Mouse (Mus musculus): ENCODE data around the gene Acot1. TPM values are rescaled to one million over a fixed set of nuclear protein-coding genes. Genes with fewer than 3 reads are reported as not detected.
A peak's percentile ranks its signal among the peaks of the same experiment; 100 is the strongest.
"Not testable (repeated sequence)": the region's sequence is repeated elsewhere in the genome, so short reads cannot be mapped to it uniquely, and the experiment has no call there.

Acot1 gene
- 37.2 and 39.7 TPM in 2 replicates for polyA plus RNA-seq (2016; fragmentation: Nextera tagmentation; extraction: Ambion mirVana)

DNA sequence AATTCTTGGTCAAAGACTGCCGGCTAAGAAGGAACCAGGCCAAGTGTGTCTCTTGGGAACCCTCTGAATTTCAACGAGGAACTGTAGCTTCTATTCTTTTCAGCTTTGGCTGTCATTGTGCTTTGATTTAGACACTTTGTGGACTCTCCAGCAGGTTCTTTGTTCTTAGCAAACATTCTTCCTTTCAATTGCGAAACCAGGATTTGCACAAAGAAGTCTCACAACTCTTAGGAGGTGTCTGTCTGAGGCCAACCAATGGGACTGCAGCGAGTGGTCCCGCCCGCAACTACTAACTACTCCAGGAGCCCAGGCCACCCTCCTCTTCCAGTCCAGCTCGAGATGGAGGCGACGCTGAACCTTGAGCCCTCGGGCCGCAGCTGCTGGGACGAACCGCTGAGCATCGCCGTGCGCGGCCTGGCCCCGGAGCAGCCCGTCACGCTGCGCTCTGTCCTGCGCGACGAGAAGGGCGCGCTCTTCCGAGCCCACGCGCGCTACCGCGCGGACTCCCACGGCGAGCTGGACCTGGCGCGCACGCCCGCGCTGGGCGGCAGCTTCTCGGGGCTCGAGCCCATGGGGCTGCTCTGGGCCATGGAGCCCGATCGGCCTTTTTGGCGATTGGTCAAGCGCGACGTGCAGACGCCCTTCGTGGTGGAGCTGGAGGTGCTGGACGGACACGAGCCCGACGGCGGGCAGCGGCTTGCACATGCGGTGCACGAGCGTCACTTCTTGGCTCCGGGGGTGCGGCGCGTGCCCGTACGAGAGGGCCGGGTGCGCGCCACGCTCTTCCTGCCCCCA lies at the start of gene Acot1:
TSS of gene Acot1 (plus strand) at position 320 of the 795 bp plus-strand sequence.
- not testable (repeated sequence) for H3K9me3 ChIP-seq, H3K27me3 ChIP-seq, H3K36me3 ChIP-seq
- peak within 1 kb of the TSS; percentile 47 for H3K4me3 ChIP-seq
- peak within 1 kb of the TSS; percentile 60 for H3K9ac ChIP-seq
- WGBS = 1% methylated on average over 53 of the region's 70 CpGs
- peak; percentile 93 for ATAC-seq (ENCODE audit: insufficient number of reproducible peaks, insufficient read depth, low FRiP score, low TSS enrichment)
- H3K4me1 ChIP-seq = peaks cover 19% of the 10 kb centered on the region
- 0 out of 2 replicates have a peak within 1 kb of the TSS, but pooled peaks have one; percentile 50 for H3K27ac ChIP-seq
- H3K4me2 ChIP-seq (replicated peaks) = peak within 1 kb of the TSS; percentile 52

DNA sequence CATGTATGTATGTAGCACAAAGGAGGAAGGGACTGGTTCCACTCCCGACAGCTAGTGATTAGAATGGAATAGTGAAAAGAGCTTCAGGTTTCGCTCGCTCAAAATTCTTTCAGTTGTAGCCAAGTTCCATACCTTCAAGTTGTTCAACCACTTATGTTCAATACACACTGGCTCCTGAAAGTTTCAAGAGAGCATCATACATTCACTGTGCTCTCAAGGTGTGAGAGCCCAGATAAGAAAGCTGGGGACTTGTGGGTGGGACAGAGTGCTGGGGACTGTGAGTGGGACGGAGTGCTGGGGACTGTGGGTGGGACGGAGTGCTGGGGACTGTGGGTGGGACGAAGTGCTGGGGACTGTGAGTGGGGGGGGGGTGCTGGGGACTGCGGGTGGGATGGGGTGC lies 44.1 kb upstream of the Acot1 start:
- H3K9me3 ChIP-seq = no peaks in the 10 kb centered on the region
- WGBS = 85% methylated on average over 6 of the region's 7 CpGs
- no peaks in the 10 kb centered on the region for H3K27me3 ChIP-seq
- H3K4me2 ChIP-seq (replicated peaks) = no peak overlapping the region
- no peaks in the 10 kb centered on the region for H3K4me1 ChIP-seq
- no peak overlapping the region for H3K27ac ChIP-seq
- H3K9ac ChIP-seq = no peak overlapping the region
- H3K4me3 ChIP-seq = no peak overlapping the region
- no peaks in the 10 kb centered on the region for H3K36me3 ChIP-seq
- ATAC-seq (ENCODE audit: insufficient number of reproducible peaks, insufficient read depth, low FRiP score, low TSS enrichment) = no peak

DNA sequence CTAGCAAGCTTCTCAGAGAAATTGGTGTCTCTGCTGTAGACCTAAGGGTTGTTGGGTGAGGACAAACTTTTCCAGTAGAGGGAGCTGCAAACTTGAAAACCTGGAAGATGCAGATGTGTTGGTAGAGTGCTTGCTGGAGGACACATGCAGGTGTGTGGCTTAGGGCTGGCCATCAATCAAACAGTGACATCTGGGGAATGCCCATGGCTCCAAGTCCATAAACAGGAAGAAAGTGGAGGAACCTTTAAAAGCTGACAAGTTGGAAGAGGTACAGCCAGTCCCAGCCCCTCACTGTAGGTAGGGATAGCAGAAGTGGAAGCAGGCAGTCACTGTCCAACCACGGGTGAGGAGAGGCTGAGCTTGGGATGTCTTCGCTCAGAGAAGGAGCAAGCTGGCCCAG lies 37.2 kb upstream of the Acot1 start:
- Histone ChIP-seq H3K4me3 (no peak overlapping the region), H3K4me1 (no peaks in the 10 kb centered on the region), H3K27ac (no peak overlapping the region), H3K27me3 (no peaks in the 10 kb centered on the region), H3K9ac (no peak overlapping the region), H3K9me3 (no peaks in the 10 kb centered on the region), H3K36me3 (no peaks in the 10 kb centered on the region), H3K4me2 (replicated peaks) (no peak overlapping the region)
- no peak for ATAC-seq (ENCODE audit: insufficient number of reproducible peaks, insufficient read depth, low FRiP score, low TSS enrichment)
- WGBS = 77% methylated on average over 2 of the region's 2 CpGs

DNA sequence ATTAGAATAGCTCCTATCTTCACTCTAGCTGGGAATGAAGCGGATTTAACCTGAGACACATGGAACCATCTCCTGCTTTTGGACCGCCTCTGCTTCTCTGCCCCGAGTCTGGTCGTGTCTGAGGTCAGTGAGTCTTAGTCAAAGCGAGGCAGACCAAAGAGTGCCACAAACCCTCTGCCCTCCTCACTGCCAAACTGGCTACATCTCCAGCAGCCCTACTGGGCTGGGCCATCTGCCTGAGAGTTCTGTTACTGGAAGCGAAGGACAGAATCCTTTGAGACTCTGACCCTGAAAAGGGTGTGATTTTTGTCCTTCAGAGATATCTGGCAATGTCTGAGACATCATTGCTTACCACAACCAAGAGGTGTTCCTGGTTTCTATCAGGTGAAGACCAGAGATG lies 30.4 kb upstream of the Acot1 start:
- no peaks in the 10 kb centered on the region for H3K4me1 ChIP-seq
- WGBS = 82% methylated on average over 6 of the region's 6 CpGs
- H3K9ac ChIP-seq = no peak overlapping the region
- no peak overlapping the region for H3K27ac ChIP-seq
- no peaks in the 10 kb centered on the region for H3K27me3 ChIP-seq
- no peak overlapping the region for H3K4me3 ChIP-seq
- ATAC-seq (ENCODE audit: insufficient number of reproducible peaks, insufficient read depth, low FRiP score, low TSS enrichment) = no peak
- H3K36me3 ChIP-seq = no peaks in the 10 kb centered on the region
- H3K9me3 ChIP-seq = no peaks in the 10 kb centered on the region
- no peak overlapping the region for H3K4me2 ChIP-seq (replicated peaks)

GRCm38 (mm10) chr12:83981615-83982014 lies 27.7 kb upstream of the Acot1 start:
- WGBS = 87% methylated on average over 4 of the region's 4 CpGs
- ATAC-seq (ENCODE audit: insufficient number of reproducible peaks, insufficient read depth, low FRiP score, low TSS enrichment) = no peak
- no peak overlapping the region for H3K27ac ChIP-seq
- no peaks in the 10 kb centered on the region for H3K36me3 ChIP-seq
- H3K4me3 ChIP-seq = no peak overlapping the region
- no peaks in the 10 kb centered on the region for H3K27me3 ChIP-seq
- no peak overlapping the region for H3K4me2 ChIP-seq (replicated peaks)
- no peaks in the 10 kb centered on the region for H3K4me1 ChIP-seq
- no peaks in the 10 kb centered on the region for H3K9me3 ChIP-seq
- no peak overlapping the region for H3K9ac ChIP-seq

GRCm38 (mm10) chr12:83984752-83985151 lies 24.5 kb upstream of the Acot1 start, which contains the start of gene Heatr4:
Heatr4 (minus strand) TSS chr12:83984852.
- Histone ChIP-seq H3K4me1 (0 out of 2 replicates have a peak, but pooled peaks cover 3% of the 10 kb centered on the region), H3K27ac (no peak within 1 kb of the TSS), H3K4me2 (replicated peaks) (no peak within 1 kb of the TSS), H3K9ac (no peak within 1 kb of the TSS), H3K9me3 (no peaks in the 10 kb centered on the region), H3K36me3 (no peaks in the 10 kb centered on the region), H3K4me3 (no peak within 1 kb of the TSS), H3K27me3 (no peaks in the 10 kb centered on the region)
- no peak for ATAC-seq (ENCODE audit: insufficient number of reproducible peaks, insufficient read depth, low FRiP score, low TSS enrichment)
- 69% methylated on average over 4 of the region's 4 CpGs for WGBS

- 0 out of 2 replicates have a peak, but pooled peaks cover 3% of the 10 kb centered on the region for H3K4me1 ChIP-seq
- no peak overlapping the region; the same call in 1 of the 2 replicates for H3K9ac ChIP-seq
- ATAC-seq (ENCODE audit: insufficient number of reproducible peaks, insufficient read depth, low FRiP score, low TSS enrichment) = no peak
These were observed 22.1 kb upstream of the Acot1 start for GRCm38 (mm10) chr12:83987242-83987582.

GRCm38 (mm10) chr12:83987583-83988441 lies 21.5 kb upstream of the Acot1 start, which contains the start of gene Acot2:
Acot2 (plus strand) TSS chr12:83987861.
- 0 out of 2 replicates have a peak, but pooled peaks cover 3% of the 10 kb centered on the region for H3K4me1 ChIP-seq
- 1% methylated on average over 80 of the region's 80 CpGs for WGBS
- H3K27ac ChIP-seq = peak within 1 kb of the TSS; percentile 92
- no peaks in the 10 kb centered on the region for H3K9me3 ChIP-seq
- peak; percentile 89 for ATAC-seq (ENCODE audit: insufficient number of reproducible peaks, insufficient read depth, low FRiP score, low TSS enrichment)
- peak within 1 kb of the TSS; percentile 62 for H3K4me3 ChIP-seq
- no peaks in the 10 kb centered on the region for H3K27me3 ChIP-seq
- H3K9ac ChIP-seq = peak within 1 kb of the TSS; percentile 68
- H3K36me3 ChIP-seq = no peaks in the 10 kb centered on the region
- H3K4me2 ChIP-seq (replicated peaks) = peak within 1 kb of the TSS; percentile 54

More at GRCm38 (mm10) chr12:83987242-83987582, 22.1 kb upstream of the Acot1 start:
- 27% methylated on average over 8 of the region's 8 CpGs for WGBS
- Histone ChIP-seq H3K27ac (peak overlapping the region; percentile 92; the same call in 1 of the 2 replicates), H3K9me3 (no peaks in the 10 kb centered on the region), H3K4me3 (peak overlapping the region; percentile 62), H3K36me3 (no peaks in the 10 kb centered on the region), H3K27me3 (no peaks in the 10 kb centered on the region), H3K4me2 (replicated peaks) (peak overlapping the region; percentile 54)

DNA sequence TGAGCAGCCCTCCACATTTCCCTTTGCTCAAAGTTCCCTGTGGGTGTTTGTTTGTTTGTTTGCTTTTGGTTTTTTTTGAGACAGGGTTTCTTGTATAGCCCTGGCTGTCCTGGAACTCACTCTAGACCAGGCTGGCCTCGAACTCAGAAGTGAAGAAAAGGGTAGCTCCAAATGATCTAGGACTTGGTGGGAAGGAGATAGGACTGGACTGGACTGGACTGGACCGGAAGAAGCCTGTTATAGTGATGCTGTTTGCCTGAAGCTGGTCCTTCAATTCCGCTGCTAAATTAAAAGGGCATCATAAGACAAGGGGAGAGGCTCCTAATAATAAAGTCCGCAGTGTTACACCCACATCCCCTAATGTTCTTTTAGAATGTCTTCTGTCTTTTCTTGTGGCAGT lies 20.8 kb upstream of the Acot1 start:
- H3K4me1 ChIP-seq = 0 out of 2 replicates have a peak, but pooled peaks cover 3% of the 10 kb centered on the region
- peak overlapping the region; percentile 92 for H3K27ac ChIP-seq
- no peaks in the 10 kb centered on the region for H3K36me3 ChIP-seq
- 77% methylated on average over 4 of the region's 4 CpGs for WGBS
- H3K9me3 ChIP-seq = no peaks in the 10 kb centered on the region
- ATAC-seq (ENCODE audit: insufficient number of reproducible peaks, insufficient read depth, low FRiP score, low TSS enrichment) = no peak
- peak overlapping the region; percentile 62 for H3K4me3 ChIP-seq
- peak overlapping the region; percentile 68 for H3K9ac ChIP-seq
- peak overlapping the region; percentile 54 for H3K4me2 ChIP-seq (replicated peaks)
- no peaks in the 10 kb centered on the region for H3K27me3 ChIP-seq

- no peaks in the 10 kb centered on the region for H3K36me3 ChIP-seq
- 0 out of 2 replicates have a peak, but pooled peaks cover 3% of the 10 kb centered on the region for H3K4me1 ChIP-seq
- H3K4me3 ChIP-seq = no peak overlapping the region
- no peak for ATAC-seq (ENCODE audit: insufficient number of reproducible peaks, insufficient read depth, low FRiP score, low TSS enrichment)
- H3K9ac ChIP-seq = no peak overlapping the region
- 98% methylated on average over 4 of the region's 4 CpGs for WGBS
- no peak overlapping the region for H3K27ac ChIP-seq
- H3K27me3 ChIP-seq = no peaks in the 10 kb centered on the region
- H3K9me3 ChIP-seq = no peaks in the 10 kb centered on the region
- no peak overlapping the region for H3K4me2 ChIP-seq (replicated peaks)
These were observed 19.9 kb upstream of the Acot1 start for GRCm38 (mm10) chr12:83989378-83989777.

GRCm38 (mm10) chr12:83997221-83997620 lies 12.1 kb upstream of the Acot1 start:
- no peak for ATAC-seq (ENCODE audit: insufficient number of reproducible peaks, insufficient read depth, low FRiP score, low TSS enrichment)
- H3K9me3 ChIP-seq = no peaks in the 10 kb centered on the region; the same call in 1 of the 2 replicates
- WGBS = 60% methylated on average over 2 of the region's 2 CpGs
- H3K9ac ChIP-seq = no peak overlapping the region
- no peaks in the 10 kb centered on the region for H3K4me1 ChIP-seq
- H3K27ac ChIP-seq = no peak overlapping the region
- H3K4me2 ChIP-seq (replicated peaks) = no peak overlapping the region
- H3K4me3 ChIP-seq = no peak overlapping the region
- H3K27me3 ChIP-seq = no peaks in the 10 kb centered on the region
- H3K36me3 ChIP-seq = no peaks in the 10 kb centered on the region

All from embryonic facial prominence, embryonic 12.5 days (tissue).